Mouse (Mus musculus) kidney, embryonic 14.5 days (tissue): ENCODE results near the gene Dram1. TPM values are rescaled to one million over a fixed set of nuclear protein-coding genes. Genes with fewer than 3 reads are reported as not detected.

ENCODE experiments used
- ATAC-seq: fragments of 200-750 bp; cut with Nextera tagmentation; 2 replicates; pipeline ENCODE4 v1.8.0; 2017; ENCODE audit warnings: moderate number of reproducible peaks, mild to moderate bottlenecking, moderate TSS enrichment, moderate library complexity; ENCODE audit not compliant: low FRiP score, low TSS enrichment
- H3K27ac ChIP-seq: fragments of 300-500 bp; sonication (generic); 2 replicates; pipeline ENCODE4 v1.5.1; 2014; ENCODE audit warnings: low read depth, mild to moderate bottlenecking, low read length, moderate library complexity, mixed read lengths
- H3K27me3 ChIP-seq: fragments of 300-500 bp; sonication (generic); 2 replicates; pipeline ENCODE4 v1.6.1; 2014; ENCODE audit warnings: mild to moderate bottlenecking, low read length; ENCODE audit not compliant: control insufficient read depth, insufficient read depth
- H3K36me3 ChIP-seq: fragments of 300-500 bp; sonication (generic); 2 replicates; pipeline ENCODE4 v1.6.1; 2014; ENCODE audit warnings: low read length, mixed read lengths; ENCODE audit not compliant: control insufficient read depth, insufficient read depth
- H3K4me1 ChIP-seq: fragments of 300-500 bp; sonication (generic); 2 replicates; pipeline ENCODE4 v1.6.1; 2014; ENCODE audit warnings: low read length, mixed read lengths; ENCODE audit not compliant: control insufficient read depth, insufficient read depth
- H3K4me2 ChIP-seq: fragments of 300-500 bp; sonication (generic); replicated peaks from 2 replicates; pipeline ENCODE4 v1.6.1; 2014; ENCODE audit warnings: low read depth, mild to moderate bottlenecking, low read length
- H3K4me3 ChIP-seq: fragments of 300-500 bp; sonication (generic); 2 replicates; pipeline ENCODE4 v1.5.1; 2014; ENCODE audit warnings: mild to moderate bottlenecking, low read length
- H3K9ac ChIP-seq: fragments of 300-500 bp; sonication (generic); 2 replicates; pipeline ENCODE4 v1.6.1; 2014; ENCODE audit warnings: low read depth, mild to moderate bottlenecking, low read length, moderate library complexity
- H3K9me3 ChIP-seq: fragments of 300-500 bp; sonication (generic); 2 replicates; pipeline ENCODE4 v1.6.1; 2016; ENCODE audit warnings: low read length; ENCODE audit not compliant: control insufficient read depth
- WGBS: fragments of 180-500 bp; shearing (Covaris S2); extraction: QIAGEN DNeasy Blood & Tissue Kit; methylation state at CpG from one replicate; pipeline ENCODE4 v1.1.7; 2014; 5-methylcytosine and 5-hydroxymethylcytosine counted together
- polyA plus RNA-seq: library from polyadenylated mRNA; unstranded; fragments of >200 nt; fragmentation: Nextera tagmentation; extraction: Ambion mirVana; gene quantifications from 2 replicates; pipeline ENCODE4 v1.2.1, GENCODE M21; 2014

Dram1 gene
- polyA plus RNA-seq, 1 experiment from 2014 or later: 0.99 TPM

DNA sequence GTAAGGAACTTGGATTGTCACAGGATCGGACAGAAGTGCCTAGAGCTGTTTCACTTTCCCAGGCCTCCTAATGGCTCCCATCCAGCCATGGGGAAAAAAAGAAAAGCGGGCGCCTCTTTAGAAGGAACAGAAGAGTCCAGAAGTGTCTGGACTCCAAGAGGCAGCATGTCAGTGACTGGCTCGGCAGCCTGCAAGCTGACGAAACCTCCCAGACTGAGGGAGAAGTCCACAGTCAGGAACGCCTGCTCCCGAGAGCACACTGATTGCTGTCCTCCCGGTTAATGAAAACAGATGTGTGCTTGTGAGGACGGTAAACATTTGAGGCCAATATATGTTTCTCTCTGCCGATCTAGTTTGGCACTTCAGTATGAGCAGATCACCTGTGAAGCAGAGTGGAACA, 81.9 kb downstream of the Dram1 start:
- Histone ChIP-seq H3K9me3 (peaks cover 9% of the 10 kb centered on the region; the same call in 1 of the 2 replicates), H3K36me3 (no peaks in the 10 kb centered on the region), H3K4me3 (no peak overlapping the region), H3K27ac (no peak overlapping the region), H3K9ac (no peak overlapping the region), H3K27me3 (no peaks in the 10 kb centered on the region), H3K4me2 (no peak overlapping the region), H3K4me1 (no peaks in the 10 kb centered on the region)
- 63% methylated on average over 10 of the region's 10 CpGs for WGBS
- no peak for ATAC-seq

DNA sequence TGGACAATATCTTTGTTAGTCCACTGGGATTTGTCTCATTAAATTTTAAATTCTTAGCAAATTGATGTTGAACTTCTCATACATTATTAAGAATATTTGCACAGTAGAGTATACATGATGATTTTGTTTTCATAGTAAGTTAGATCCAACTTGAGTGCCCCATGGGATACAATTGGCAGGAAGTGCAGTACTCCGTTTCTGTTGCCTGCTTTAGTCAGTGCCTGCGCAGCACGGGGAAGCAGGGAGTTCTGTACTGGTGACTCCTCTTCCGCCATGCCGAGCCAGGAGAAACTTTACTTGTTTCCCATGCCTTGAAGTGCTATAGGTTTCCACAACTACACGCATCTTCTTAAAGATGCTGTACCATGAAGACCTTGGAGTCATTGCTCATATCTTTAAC, 83.8 kb downstream of the Dram1 start:
- Histone ChIP-seq H3K27ac (no peak overlapping the region), H3K9ac (no peak overlapping the region), H3K4me1 (no peaks in the 10 kb centered on the region), H3K4me2 (no peak overlapping the region), H3K27me3 (no peaks in the 10 kb centered on the region), H3K9me3 (peaks cover 9% of the 10 kb centered on the region; the same call in 1 of the 2 replicates), H3K4me3 (no peak overlapping the region), H3K36me3 (no peaks in the 10 kb centered on the region)
- ATAC-seq: no peak
- 88% methylated on average over 6 of the region's 6 CpGs for WGBS

DNA sequence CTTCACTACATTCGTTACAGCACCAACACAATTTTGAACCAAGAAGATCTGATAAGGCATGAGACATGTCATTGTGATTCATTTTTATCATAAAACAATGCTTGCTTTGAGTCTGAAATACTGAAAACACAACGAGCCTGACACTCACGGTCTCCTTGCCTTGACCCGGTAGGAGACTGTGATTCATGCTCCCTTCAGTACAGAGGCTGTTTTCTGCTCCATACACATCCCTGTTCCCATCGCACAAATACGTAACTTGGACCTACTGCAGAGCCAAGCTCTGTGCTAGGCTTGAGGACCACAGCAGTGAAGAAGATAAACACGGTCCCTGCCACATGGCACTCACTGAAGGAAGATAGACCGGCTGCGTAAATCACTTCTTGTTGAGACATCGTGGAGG, 90.8 kb downstream of the Dram1 start:
- Histone ChIP-seq H3K9me3 (no peaks in the 10 kb centered on the region), H3K4me1 (no peaks in the 10 kb centered on the region), H3K36me3 (no peaks in the 10 kb centered on the region), H3K4me2 (no peak overlapping the region), H3K27ac (no peak overlapping the region), H3K27me3 (no peaks in the 10 kb centered on the region), H3K9ac (no peak overlapping the region), H3K4me3 (no peak overlapping the region)
- 65% methylated on average over 10 of the region's 10 CpGs for WGBS
- ATAC-seq: no peak

DNA sequence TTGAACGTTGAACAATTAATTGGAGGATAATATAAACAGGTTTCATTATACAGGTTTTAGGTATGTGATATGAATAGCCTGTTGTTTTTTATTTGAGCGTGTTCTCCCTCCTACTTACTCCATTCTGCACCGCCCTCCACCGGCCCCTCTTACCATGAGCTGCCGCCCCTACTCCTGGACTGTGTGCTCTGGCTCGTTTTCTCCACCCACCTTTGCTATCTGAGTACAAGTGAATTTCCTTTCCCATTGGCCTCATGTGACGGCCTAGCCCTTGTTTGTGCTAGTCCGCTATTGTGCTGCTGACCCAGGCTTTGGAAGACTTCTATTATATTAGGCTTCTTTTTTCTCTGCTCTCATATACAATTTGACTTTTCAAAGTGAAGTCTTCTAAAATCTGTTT, 91.6 kb downstream of the Dram1 start:
- Histone ChIP-seq H3K4me2 (no peak overlapping the region), H3K9me3 (no peaks in the 10 kb centered on the region), H3K4me3 (no peak overlapping the region), H3K36me3 (no peaks in the 10 kb centered on the region), H3K4me1 (no peaks in the 10 kb centered on the region), H3K27ac (no peak overlapping the region), H3K9ac (no peak overlapping the region), H3K27me3 (no peaks in the 10 kb centered on the region)
- WGBS: 77% methylated on average over 8 of the region's 8 CpGs
- ATAC-seq: no peak

DNA sequence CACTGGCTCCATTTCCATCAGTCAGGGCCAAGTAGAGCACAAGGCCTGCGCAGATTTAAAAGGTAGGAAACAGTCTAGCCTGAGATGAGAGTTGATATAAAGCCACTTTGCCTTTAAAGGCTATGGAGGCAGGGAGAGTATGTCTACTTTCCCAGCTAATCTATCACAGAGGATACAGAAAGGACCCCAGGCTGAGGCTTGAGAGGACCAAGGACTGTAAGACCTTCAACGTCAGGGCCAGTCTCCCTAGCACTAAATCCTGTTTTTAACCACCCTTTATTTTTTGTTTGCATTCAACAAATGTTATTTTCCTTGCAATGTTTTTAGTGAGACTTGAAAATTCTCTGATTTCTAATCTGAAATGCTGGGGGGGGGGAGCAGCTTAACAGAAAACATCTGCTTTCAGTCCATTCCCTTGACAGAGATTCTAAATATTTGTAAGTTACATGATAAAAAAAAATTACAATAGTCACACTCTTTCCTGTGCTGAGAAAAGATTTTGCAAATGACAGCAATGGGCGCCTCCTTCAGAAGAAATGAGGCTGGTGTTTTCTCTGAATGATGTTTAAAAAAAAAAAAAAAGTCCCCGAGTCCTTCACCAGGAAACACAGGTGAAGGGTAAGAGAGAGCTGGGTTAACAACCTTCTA, 94.4 kb downstream of the Dram1 start:
- Histone ChIP-seq H3K9ac (no peak overlapping the region), H3K4me1 (no peaks in the 10 kb centered on the region), H3K4me3 (no peak overlapping the region), H3K9me3 (no peaks in the 10 kb centered on the region), H3K27ac (no peak overlapping the region), H3K36me3 (no peaks in the 10 kb centered on the region), H3K27me3 (no peaks in the 10 kb centered on the region), H3K4me2 (no peak overlapping the region)
- ATAC-seq: no peak
- WGBS: 70% methylated on average over 4 of the region's 4 CpGs

DNA sequence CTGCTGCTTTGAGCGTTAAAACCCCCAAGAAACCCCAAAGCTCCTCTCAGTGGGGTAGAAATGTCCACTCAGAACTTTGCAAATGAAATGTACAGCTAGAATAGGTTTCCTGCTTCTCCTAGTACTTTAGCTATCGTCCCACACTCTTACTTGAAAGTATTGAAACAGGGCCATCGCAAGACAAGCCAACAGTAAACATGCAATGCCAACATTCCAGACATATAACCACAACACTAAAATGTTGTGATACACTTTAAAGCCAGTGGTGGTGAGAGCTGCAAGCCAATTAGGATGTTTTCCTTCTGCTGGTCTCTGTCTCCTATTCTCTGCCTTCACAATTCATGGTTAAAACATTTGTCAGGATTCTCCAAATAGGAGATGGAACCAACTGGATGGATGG, 97.2 kb downstream of the Dram1 start:
- no peak overlapping the region for H3K4me3 ChIP-seq
- no peak for ATAC-seq
- H3K27me3 ChIP-seq: no peaks in the 10 kb centered on the region
- H3K9ac ChIP-seq: no peak overlapping the region
- H3K4me2 ChIP-seq: no peak overlapping the region
- no peak overlapping the region for H3K27ac ChIP-seq
- no peaks in the 10 kb centered on the region for H3K36me3 ChIP-seq
- H3K9me3 ChIP-seq: no peaks in the 10 kb centered on the region
- WGBS: 92% methylated on average over 3 of the region's 3 CpGs
- H3K4me1 ChIP-seq: no peaks in the 10 kb centered on the region

- no peak overlapping the region for H3K4me2 ChIP-seq
- WGBS: 86% methylated on average over 5 of the region's 5 CpGs
- no peak overlapping the region for H3K27ac ChIP-seq
- ATAC-seq: no peak
- H3K4me1 ChIP-seq: no peaks in the 10 kb centered on the region
- no peak overlapping the region for H3K9ac ChIP-seq
- H3K36me3 ChIP-seq: no peaks in the 10 kb centered on the region
- H3K4me3 ChIP-seq: no peak overlapping the region
- H3K27me3 ChIP-seq: no peaks in the 10 kb centered on the region
- no peaks in the 10 kb centered on the region for H3K9me3 ChIP-seq
Observed at GRCm38 (mm10) chr10:88274045-88274444, 104.8 kb downstream of the Dram1 start.

Other genes with a start within 250 kb of the Dram1 start
- 9.3 and 14.1 TPM in 2 replicates for gene Parpbp, start 232.1 kb downstream of the Dram1 start, polyA plus RNA-seq
- gene Nup37, start 232.1 kb downstream of the Dram1 start, polyA plus RNA-seq: 102 and 127 TPM in 2 replicates
- gene Washc3, start 178.0 kb downstream of the Dram1 start, polyA plus RNA-seq: 60.1 and 79.3 TPM in 2 replicates
- gene Gnptab, start 52 bp upstream of the Dram1 start, polyA plus RNA-seq: 6.7 and 17.6 TPM in 2 replicates
- not detected in 2 replicates for gene Sycp3, start 80.5 kb upstream of the Dram1 start, polyA plus RNA-seq
- gene Chpt1, start 125.0 kb upstream of the Dram1 start, polyA plus RNA-seq: 27.8 and 35.8 TPM in 2 replicates
- gene Mybpc1, start 226.1 kb upstream of the Dram1 start, polyA plus RNA-seq: 1.5 and 1.9 TPM in 2 replicates